Mouse (Mus musculus): ENCODE results near the gene Zfp989. TPM values are rescaled to one million over a fixed set of nuclear protein-coding genes. Genes with fewer than 3 reads are reported as not detected.

Zfp989 gene
- 1.8 TPM for polyA plus RNA-seq (2017; shearing (Covaris generic))

GRCm38 (mm10) chr4:146971757-146972156 is at the start of gene Zfp989:
Zfp989 (plus strand) TSS chr4:146971976.

DNA sequence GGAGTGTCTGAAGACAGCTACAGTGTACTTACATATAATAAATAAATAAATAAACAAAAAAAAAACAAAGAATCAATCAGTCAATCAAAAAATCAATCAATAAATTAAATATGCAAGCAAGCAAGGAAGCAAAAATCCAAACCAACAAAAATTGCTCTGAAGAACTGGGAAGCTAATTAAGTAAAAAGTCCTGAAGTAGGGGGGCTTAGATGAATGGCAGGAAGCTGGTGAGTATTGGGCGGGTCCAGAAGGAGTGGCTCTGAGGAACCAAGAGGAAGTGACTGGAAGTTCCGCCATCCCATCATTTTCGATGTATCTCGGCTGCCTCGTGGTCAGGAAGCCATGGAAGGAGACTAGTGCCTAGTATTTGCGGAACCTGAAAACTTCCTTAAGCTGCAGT is 49.8 kb downstream of the Zfp989 start, which contains the start of gene Rex2:
Gene Rex2, plus strand, starts transcription at position 301 of the 400 bp plus-strand sequence.

Other genes starting within 250 kb of the Zfp989 start
- not detected for gene Gm21411, start 62.4 kb upstream of the Zfp989 start, polyA plus RNA-seq (2017; shearing (Covaris generic))
- 0.38 TPM for gene Rex2, start 49.9 kb downstream of the Zfp989 start, polyA plus RNA-seq (2017; shearing (Covaris generic))
- 8.2 TPM for gene Zfp991, start 160.1 kb downstream of the Zfp989 start, polyA plus RNA-seq (2017; shearing (Covaris generic))